Mouse (Mus musculus) bone marrow macrophage, adult 2 months (primary cell): Measurements from ENCODE around the gene G6pd2. TPM values are rescaled to one million over a fixed set of nuclear protein-coding genes. Genes with fewer than 3 reads are reported as not detected.

Source experiments
- H3K27ac ChIP-seq: 2 replicates; pipeline ENCODE4 v1.5.1; 2012; ENCODE audit warnings: low read depth, low read length; ENCODE audit not compliant: insufficient read depth
- H3K4me1 ChIP-seq: 2 replicates; pipeline ENCODE4 v1.6.1; 2012; ENCODE audit warnings: low read length; ENCODE audit not compliant: control insufficient read depth, insufficient read depth
- H3K4me3 ChIP-seq: 2 replicates; pipeline ENCODE4 v1.5.1; 2012; ENCODE audit warnings: mild to moderate bottlenecking, low read length, moderate library complexity; ENCODE audit not compliant: insufficient read depth
- CTCF ChIP-seq: IDR thresholded peaks from 2 replicates; pipeline ENCODE4 v1.5.1; 2012; ENCODE audit warnings: low read depth, mild to moderate bottlenecking, low read length, moderate library complexity
- POLR2A ChIP-seq: IDR thresholded peaks from 2 replicates; pipeline ENCODE4 v1.6.1; 2012; ENCODE audit warnings: mild to moderate bottlenecking, low read depth, low read length, borderline replicate concordance
- polyA plus RNA-seq: library from polyadenylated mRNA; stranded (reverse); fragments of >200 nt; gene quantifications from 2 replicates; pipeline ENCODE4 v1.2.4, GENCODE M21; 2012; ENCODE audit not compliant: missing spikeins, insufficient read depth, insufficient read length

The G6pd2 gene
- polyA plus RNA-seq: 1.9 and 3.4 TPM in 2 replicates

GRCm38 (mm10) chr5:61808516-61808915 is at the start of gene G6pd2:
G6pd2 (plus strand) TSS chr5:61808816.
- no peak within 1 kb of the TSS for H3K27ac ChIP-seq
- no peaks in the 10 kb centered on the region for H3K4me1 ChIP-seq
- no peak within 1 kb of the TSS for H3K4me3 ChIP-seq
- TF ChIP-seq POLR2A: no peak
- no peak for TF ChIP-seq CTCF

- no peak for TF ChIP-seq POLR2A
- no peak for TF ChIP-seq CTCF
- Histone ChIP-seq H3K4me1 (no peaks in the 10 kb centered on the region), H3K27ac (no peak overlapping the region), H3K4me3 (no peak overlapping the region)
Measured at GRCm38 (mm10) chr5:61764214-61764613, 44.4 kb upstream of the G6pd2 start.

- H3K4me1 ChIP-seq: no peaks in the 10 kb centered on the region
- H3K4me3 ChIP-seq: no peak overlapping the region
- no peak for TF ChIP-seq POLR2A
- H3K27ac ChIP-seq: no peak overlapping the region
Measured at GRCm38 (mm10) chr5:61832935-61833551, 24.4 kb downstream of the G6pd2 start.

- no peak overlapping the region for H3K4me3 ChIP-seq
- TF ChIP-seq CTCF: no peak
- TF ChIP-seq POLR2A: no peak
- no peaks in the 10 kb centered on the region for H3K4me1 ChIP-seq
- no peak overlapping the region for H3K27ac ChIP-seq
Measured at GRCm38 (mm10) chr5:61843891-61844290, 35.3 kb downstream of the G6pd2 start.
